Mouse (Mus musculus): ENCODE measurements around the gene Slc30a9. TPM values are rescaled to one million over a fixed set of nuclear protein-coding genes. Genes with fewer than 3 reads are reported as not detected.

Gene Slc30a9
- total RNA-seq (2015) (17.4 and 22.5 TPM in 2 replicates), total RNA-seq (2017) (20.3 and 42.4 TPM in 2 replicates)

GRCm38 (mm10) chr5:67306698-67307521, at the start of gene Slc30a9:
Slc30a9 (plus strand) TSS chr5:67306955.
- ATAC-seq (ENCODE audit: poor library complexity, severe bottlenecking) = peak; percentile 93

DNA sequence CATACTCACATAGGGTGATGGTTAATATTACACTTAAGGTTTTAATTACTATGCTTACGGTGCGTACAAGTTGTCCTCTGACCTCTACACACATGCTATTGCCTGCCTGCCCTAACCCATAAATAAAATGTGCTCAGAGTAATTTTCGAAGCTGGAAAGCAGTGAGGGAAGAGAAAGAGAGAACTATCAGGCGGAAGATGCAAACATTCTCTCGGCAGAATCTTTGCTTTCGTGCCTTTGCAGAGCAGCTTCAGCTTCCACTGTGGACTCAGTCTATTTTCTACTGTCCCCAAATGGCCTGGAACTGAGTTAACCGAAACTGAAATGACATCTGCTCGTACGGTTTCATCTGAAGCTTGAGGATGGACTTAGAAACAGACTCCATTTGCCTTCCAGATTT, 48.3 kb upstream of the Slc30a9 start:
- no peak for ATAC-seq (ENCODE audit: poor library complexity, severe bottlenecking)

- ATAC-seq (ENCODE audit: poor library complexity, severe bottlenecking) = no peak
Measured at GRCm38 (mm10) chr5:67260159-67260530, 46.6 kb upstream of the Slc30a9 start.

GRCm38 (mm10) chr5:67260531-67261371, 46.0 kb upstream of the Slc30a9 start, which contains the start of gene Tmem33:
Tmem33 (plus strand) TSS chr5:67260565.
- ATAC-seq (ENCODE audit: poor library complexity, severe bottlenecking) = peak; percentile 91

DNA sequence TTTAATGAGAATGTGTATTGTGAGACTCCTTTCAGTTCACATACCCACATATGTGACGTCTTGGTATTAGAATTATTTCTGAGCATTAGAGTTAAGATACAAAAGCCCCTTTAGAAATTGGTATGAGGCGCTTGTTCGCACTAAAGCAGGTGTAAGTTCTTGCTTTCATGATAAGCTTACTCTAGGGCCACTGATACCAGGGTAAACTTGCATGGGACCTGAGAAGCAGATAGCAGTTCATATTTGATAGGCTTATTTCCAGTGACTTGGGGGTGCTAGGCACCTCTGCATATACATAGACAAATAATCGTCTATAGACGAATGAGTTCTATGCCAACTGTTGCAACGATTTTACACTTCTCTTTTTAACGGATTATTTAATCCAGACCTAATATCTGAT, 43.8 kb upstream of the Slc30a9 start:
- ATAC-seq (ENCODE audit: poor library complexity, severe bottlenecking) = no peak

GRCm38 (mm10) chr5:67266106-67266505, 40.6 kb upstream of the Slc30a9 start:
- ATAC-seq (ENCODE audit: poor library complexity, severe bottlenecking) = no peak

- ATAC-seq (ENCODE audit: poor library complexity, severe bottlenecking) = no peak
Measured at GRCm38 (mm10) chr5:67269309-67269708, 37.4 kb upstream of the Slc30a9 start.

DNA sequence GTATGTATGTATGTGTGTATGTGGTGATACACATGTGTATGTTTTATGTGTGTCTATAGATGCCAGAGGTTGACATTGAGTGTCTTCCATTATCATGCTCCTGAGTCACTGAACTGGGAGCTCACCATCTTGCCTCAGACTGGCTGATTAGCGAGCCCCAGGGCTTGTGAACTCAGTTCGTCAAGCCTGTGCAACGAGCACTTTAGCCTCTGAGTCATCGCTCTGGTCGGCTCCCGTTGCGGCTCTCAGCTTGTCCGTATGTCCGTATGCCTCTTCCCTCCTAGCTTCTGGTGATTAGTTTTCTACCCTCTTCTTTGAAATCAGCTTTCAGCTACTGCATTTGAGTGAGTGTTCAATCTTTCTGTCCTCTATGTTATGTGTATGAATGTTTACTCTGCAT, 27.3 kb upstream of the Slc30a9 start:
- no peak for ATAC-seq (ENCODE audit: poor library complexity, severe bottlenecking)

GRCm38 (mm10) chr5:67279840-67280239, 26.9 kb upstream of the Slc30a9 start:
- no peak for ATAC-seq (ENCODE audit: poor library complexity, severe bottlenecking)

DNA sequence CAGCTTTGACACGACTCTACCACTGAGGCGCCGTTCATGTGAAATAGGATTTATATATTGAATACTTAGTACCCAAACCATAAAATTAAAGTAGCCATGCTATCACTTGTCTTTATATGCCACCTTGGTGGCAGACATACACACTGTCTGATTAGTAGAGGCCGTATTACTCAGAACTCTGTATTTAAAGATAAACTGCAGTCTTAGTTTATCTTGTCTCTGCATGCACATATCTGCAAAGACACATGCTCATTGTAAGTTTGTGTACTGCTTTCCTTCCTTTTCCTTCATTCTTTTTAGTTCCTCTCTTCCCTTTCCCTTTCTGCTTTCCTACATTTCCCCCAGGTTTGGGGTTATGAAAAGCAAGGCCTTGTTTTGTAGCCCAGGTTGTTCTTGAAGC, 26.4 kb upstream of the Slc30a9 start:
- ATAC-seq (ENCODE audit: poor library complexity, severe bottlenecking) = 0 out of 2 replicates have a peak, but pooled peaks have one; percentile 33

DNA sequence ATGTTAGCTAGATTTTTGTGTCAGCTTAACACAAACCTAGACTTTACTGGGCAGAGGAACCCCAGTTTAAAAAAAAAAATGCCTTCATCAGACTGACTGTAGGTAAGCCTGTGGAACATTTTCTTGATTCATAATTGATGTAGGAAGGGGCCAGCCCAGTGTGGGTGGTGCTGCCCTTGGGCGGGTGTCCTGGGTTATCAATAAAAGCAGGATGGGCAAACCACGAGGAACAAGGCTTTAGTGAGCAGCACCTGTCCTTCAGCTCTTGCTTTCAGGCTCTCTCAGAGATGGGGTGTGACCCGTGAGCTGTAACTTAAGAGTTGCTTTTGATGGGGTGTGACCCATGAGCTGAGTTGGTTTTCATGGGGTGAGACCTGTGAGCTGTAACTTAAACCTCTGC, 11.7 kb upstream of the Slc30a9 start:
- ATAC-seq (ENCODE audit: poor library complexity, severe bottlenecking) = no peak

DNA sequence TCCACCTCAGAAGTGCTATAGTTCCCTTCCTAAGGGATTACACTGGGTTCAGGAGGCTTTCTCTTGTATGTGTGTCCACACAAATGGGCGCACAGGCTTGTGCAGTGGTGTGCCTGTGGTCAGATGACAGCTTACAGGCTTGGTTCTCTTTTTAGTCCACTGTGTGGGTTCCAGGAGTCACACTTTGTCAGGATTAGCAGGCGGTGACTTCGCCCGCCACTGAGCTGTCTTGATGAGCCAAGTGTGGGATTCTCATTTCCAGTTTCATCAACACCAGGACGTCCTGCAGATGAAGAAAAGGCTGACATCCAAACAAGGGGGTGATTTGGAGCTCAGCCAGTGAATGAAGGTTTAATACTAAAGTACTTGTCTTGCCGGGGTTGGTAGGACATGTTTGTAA, 11.1 kb upstream of the Slc30a9 start:
- ATAC-seq (ENCODE audit: poor library complexity, severe bottlenecking) = peak; percentile 48

DNA sequence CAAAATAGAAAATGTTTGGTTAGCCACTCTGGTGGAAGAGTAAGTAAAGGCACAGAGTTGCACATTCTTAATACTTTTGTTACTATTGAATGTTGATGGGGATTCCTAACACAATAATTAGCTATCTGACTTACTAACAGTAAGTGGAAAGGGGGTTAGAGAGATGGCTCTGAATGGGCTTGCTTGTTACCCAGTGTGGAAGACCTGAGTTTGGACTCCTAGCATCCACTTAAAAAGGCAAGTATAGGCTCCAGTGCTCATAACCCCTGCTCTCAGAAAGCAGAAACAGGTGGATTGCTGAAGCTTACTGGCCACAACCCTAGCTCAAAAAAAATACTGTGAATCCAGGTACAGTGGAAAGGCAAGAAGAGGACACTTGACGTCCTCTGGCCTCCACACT, 10.6 kb upstream of the Slc30a9 start:
- ATAC-seq (ENCODE audit: poor library complexity, severe bottlenecking) = no peak

DNA sequence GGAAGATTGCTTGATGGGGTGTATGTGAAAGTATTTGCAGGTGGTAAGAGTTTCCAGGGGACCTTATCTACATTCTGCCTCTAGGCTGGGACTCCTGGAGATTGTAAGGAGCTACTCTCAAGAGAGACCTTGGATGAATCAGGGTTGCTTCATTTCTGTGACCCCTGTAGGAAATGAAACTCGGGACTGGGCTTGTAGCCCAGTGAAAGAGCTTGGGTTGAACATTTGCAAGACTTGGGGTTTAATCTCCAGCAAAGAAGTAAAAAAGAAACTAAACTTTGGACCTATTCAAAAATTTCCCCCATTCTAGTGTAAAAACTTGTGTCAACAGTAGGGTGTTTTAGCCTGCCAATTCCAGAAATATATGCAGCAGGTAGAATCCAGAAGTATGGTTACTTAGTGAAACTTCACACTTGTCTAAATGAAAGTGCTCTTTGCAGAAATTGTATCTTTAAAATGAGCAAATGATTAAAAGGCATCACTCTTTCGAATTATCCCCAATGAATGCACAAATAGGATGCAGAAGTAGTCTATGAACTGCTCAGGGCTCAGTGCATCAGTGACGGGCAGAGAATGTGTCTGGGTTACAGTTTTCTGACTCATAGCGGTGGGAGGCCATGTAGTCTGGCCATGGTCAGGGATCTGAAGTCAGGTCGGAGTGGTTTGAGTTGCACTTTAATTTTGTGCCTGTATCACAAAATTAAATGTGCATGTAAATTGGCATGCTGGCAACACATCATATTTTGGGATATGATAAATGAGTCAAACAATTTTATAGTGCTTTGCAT, 9.5 kb upstream of the Slc30a9 start:
- ATAC-seq (ENCODE audit: poor library complexity, severe bottlenecking) = peak; percentile 60

DNA sequence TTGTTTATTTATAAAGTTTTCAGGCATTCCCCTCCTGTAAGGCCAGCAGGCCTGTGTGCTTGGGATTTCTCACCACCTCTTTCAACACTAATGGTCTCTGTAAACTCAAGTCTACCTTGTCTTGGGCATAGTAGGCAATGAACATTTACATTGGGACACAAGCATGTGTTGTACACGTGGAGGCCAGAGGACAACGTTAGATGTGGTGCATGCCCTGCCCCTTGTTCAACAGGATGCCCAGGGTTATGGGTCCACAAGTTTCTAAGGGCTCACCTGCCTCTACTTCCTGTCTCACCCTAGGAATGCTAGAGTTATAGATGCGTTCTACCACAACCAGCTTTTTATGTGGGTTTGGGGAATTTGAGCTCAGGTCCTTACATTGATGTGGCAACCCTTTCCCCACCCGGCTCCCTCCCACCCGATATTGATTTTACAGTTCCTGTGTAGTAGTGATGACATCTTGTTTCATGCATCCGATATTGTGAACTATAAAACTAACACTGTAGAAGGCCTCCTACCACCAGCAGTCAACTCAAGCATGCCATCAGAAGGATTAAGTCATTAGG, 6.8 kb upstream of the Slc30a9 start:
- ATAC-seq (ENCODE audit: poor library complexity, severe bottlenecking) = no peak

DNA sequence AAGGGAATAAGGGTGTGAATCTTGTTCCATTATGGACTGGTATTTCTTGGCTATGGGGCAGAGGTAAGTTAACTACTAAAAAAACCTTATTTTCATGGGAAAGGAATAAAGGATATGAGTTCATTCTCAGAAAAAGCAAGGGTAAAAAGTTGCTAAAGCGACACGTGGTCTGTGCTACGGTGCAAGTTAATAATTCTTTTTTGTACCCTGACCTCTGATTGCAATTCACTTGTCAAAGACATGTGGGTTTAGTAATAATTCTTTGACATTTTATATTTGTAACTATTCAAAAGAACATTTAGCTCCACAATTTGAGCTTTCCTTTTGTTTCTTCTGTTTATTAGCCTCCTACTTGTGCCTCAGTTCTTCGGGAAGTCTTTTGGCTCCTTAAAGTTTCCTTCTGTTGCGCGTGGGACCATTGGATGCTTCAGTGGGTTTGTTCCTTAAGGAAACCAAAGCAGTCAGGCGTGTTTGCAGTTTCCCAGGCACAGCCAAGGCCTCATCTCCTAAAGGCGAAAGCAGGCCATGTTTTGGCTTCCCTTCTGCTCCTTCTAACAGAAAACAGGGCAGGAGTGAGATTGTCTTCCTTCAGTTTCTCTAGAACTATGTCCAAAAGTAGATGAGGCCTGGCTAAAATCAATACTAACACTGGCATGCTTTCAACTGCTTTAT, 5.7 kb upstream of the Slc30a9 start:
- no peak for ATAC-seq (ENCODE audit: poor library complexity, severe bottlenecking)

GRCm38 (mm10) chr5:67301722-67302331, 4.9 kb upstream of the Slc30a9 start:
- peak; percentile 52 for ATAC-seq (ENCODE audit: poor library complexity, severe bottlenecking)

- no peak for ATAC-seq (ENCODE audit: poor library complexity, severe bottlenecking)
Measured at GRCm38 (mm10) chr5:67303816-67304215, 2.9 kb upstream of the Slc30a9 start.

DNA sequence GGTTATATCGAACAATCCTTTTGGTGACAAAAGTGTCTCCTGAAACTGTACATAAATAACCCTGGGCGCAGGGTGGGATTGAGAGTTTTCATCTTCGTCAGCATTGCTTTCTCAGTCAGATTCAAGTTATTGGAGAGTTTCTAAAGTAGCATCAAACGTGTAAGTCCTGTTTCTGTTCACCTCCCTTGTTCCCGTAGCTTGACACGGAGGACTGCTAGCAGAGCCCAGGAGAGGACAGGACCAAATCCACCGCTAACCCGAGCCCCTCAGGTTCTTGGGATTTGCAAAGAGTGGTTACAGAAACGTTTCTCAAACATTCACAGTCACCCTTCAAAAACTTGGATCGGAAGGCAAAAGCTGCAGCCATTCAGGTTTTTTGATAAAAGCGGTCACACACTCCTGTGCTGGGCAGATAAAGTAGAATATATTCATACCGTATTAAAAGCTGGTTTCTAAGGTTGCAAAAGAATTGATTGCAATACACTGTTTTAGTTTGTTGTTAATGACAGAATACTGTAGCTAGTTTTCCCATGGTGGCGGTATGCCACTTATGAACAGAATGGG, 986 bp downstream of the Slc30a9 start:
- ATAC-seq (ENCODE audit: poor library complexity, severe bottlenecking) = no peak
